Mouse (Mus musculus): ENCODE measurements around the gene Olfr352. TPM values are rescaled to one million over a fixed set of nuclear protein-coding genes. Genes with fewer than 3 reads are reported as not detected.

Gene Olfr352
- polyA plus RNA-seq (2012; rRNA removed) = not detected in 2 replicates
- polyA plus RNA-seq (2014; fragmentation: Nextera tagmentation; extraction: Ambion mirVana) = not detected in 2 replicates

DNA sequence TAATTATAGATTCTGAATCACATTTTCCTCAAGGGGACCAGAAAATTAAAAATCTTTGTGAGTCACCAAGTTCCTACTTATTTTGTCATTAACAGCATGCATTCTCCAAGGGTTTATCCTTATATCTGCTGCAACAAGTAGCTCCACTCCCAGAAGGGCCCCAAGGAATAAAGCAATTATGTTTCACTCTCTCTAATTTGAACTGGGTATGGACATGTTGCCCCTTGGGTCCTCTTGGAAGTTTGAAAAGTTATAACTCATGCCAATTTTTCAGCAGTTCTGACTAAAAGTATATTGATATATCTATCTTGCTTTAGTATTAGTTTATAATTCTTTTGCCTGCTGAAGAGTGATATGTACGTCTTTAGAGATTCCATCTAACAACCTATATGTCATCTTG lies at the start of gene Olfr352:
Gene Olfr352, plus strand, starts transcription at position 301 of the 400 bp plus-strand sequence.
- WGBS = 69% methylated on average over 1 of the region's 1 CpGs

DNA sequence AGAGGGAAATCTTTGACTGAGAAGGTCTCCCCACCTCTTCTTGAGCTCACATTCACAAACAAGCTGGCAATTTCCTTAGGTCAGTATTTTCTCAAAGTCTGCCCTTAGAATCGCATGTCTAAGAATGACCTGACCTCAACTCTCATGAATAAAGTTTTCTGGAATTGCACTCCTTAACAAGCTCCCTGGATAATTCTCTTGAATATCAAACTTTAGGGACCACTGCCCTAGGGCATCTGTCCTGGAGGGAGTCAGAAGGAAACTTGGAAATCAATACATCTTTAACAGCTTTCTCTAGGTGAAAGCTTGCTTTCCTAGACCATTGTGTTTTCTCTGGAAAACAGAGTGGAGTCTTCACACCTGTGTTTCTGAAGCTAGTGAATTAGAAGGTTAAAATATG lies 22.2 kb upstream of the Olfr352 start, which contains the start of gene Olfr350:
Gene Olfr350, plus strand, starts transcription at position 301 of the 400 bp plus-strand sequence.
- H3K27me3 ChIP-seq (ENCODE audit: control insufficient read depth, insufficient read depth, low read length) = no peaks in the 10 kb centered on the region
- H3K36me3 ChIP-seq (ENCODE audit: control insufficient read depth, insufficient read depth, low read length) = no peaks in the 10 kb centered on the region
- no peak within 1 kb of the TSS for H3K4me2 ChIP-seq (replicated peaks; ENCODE audit: low read depth, low read length, severe bottlenecking)
- 92% methylated on average over 1 of the region's 1 CpGs for WGBS
- DNase-seq (ENCODE audit: low spot score) (no peak), ATAC-seq (ENCODE audit: low FRiP score, low read depth) (no peak)
- no peak within 1 kb of the TSS for H3K4me3 ChIP-seq (replicated peaks; ENCODE audit: low read length)
- H3K4me1 ChIP-seq (ENCODE audit: control insufficient read depth, insufficient read depth, low read length) = no peaks in the 10 kb centered on the region
- H3K9me3 ChIP-seq (ENCODE audit: control insufficient read depth, low read length) = peaks cover 10% of the 10 kb centered on the region; the same call in 1 of the 2 replicates
- no peak for TF ChIP-seq POLR2A (IDR thresholded peaks at IDR 0.05; ENCODE audit: borderline replicate concordance, extremely low read depth, insufficient read depth, insufficient read length)
- H3K9ac ChIP-seq (ENCODE audit: low read depth, low read length, severe bottlenecking) = no peak within 1 kb of the TSS
- no peak within 1 kb of the TSS for H3K27ac ChIP-seq (replicated peaks; ENCODE audit: low read depth, low read length)

More for the DNA sequence above, at the start of gene Olfr352:
- Histone ChIP-seq H3K4me1 (ENCODE audit: control insufficient read depth, insufficient read depth, low read length) (no peaks in the 10 kb centered on the region), H3K36me3 (ENCODE audit: control insufficient read depth, insufficient read depth, low read length) (no peaks in the 10 kb centered on the region), H3K4me3 (replicated peaks; ENCODE audit: low read length) (no peak within 1 kb of the TSS), H3K4me2 (replicated peaks; ENCODE audit: low read depth, low read length, severe bottlenecking) (no peak within 1 kb of the TSS), H3K27me3 (ENCODE audit: control insufficient read depth, insufficient read depth, low read length) (no peaks in the 10 kb centered on the region), H3K9me3 (ENCODE audit: control insufficient read depth, low read length) (no peaks in the 10 kb centered on the region), H3K27ac (replicated peaks; ENCODE audit: low read depth, low read length) (no peak within 1 kb of the TSS), H3K9ac (ENCODE audit: low read depth, low read length, severe bottlenecking) (no peak within 1 kb of the TSS)
- ATAC-seq (ENCODE audit: low FRiP score, low read depth) (no peak), DNase-seq (ENCODE audit: low spot score) (no peak)
- no peak for TF ChIP-seq POLR2A (IDR thresholded peaks at IDR 0.05; ENCODE audit: borderline replicate concordance, extremely low read depth, insufficient read depth, insufficient read length)

GRCm38 (mm10) chr2:36862560-36862959 lies 5.7 kb upstream of the Olfr352 start, which contains the start of gene Olfr351:
TSS of gene Olfr351 (minus strand) at chr2:36862660.
- no peak for TF ChIP-seq POLR2A (IDR thresholded peaks at IDR 0.05; ENCODE audit: borderline replicate concordance, extremely low read depth, insufficient read depth, insufficient read length)
- WGBS = 85% methylated on average over 1 of the region's 1 CpGs
- H3K4me2 ChIP-seq (replicated peaks; ENCODE audit: low read depth, low read length, severe bottlenecking) = no peak within 1 kb of the TSS

DNA sequence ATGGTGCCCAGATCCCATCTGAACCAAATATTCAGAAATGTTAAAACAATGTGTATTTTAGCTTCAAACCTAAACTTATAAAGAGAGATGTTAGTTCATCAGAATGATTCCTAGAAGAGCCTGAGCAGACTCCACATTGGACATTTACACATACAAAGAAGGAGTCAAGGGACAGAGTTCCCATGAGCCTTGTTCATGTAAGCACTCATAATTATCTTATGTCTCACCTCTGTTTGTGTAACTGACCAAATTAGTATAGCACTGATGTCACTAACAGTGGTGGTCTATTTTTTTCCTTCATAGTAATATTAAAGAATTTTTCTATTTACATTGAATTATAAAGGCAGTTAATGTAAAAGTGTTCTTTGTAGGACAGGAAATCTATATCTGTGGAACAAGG lies 24.6 kb downstream of the Olfr352 start, which contains the start of gene Olfr353:
Gene Olfr353, minus strand, starts transcription at position 101 of the 400 bp plus-strand sequence.
- Histone ChIP-seq H3K27ac (replicated peaks; ENCODE audit: low read depth, low read length) (no peak within 1 kb of the TSS), H3K36me3 (ENCODE audit: control insufficient read depth, insufficient read depth, low read length) (no peaks in the 10 kb centered on the region), H3K4me1 (ENCODE audit: control insufficient read depth, insufficient read depth, low read length) (no peaks in the 10 kb centered on the region), H3K4me3 (replicated peaks; ENCODE audit: low read length) (no peak within 1 kb of the TSS), H3K9ac (ENCODE audit: low read depth, low read length, severe bottlenecking) (no peak within 1 kb of the TSS), H3K4me2 (replicated peaks; ENCODE audit: low read depth, low read length, severe bottlenecking) (no peak within 1 kb of the TSS), H3K27me3 (ENCODE audit: control insufficient read depth, insufficient read depth, low read length) (no peaks in the 10 kb centered on the region), H3K9me3 (ENCODE audit: control insufficient read depth, low read length) (no peaks in the 10 kb centered on the region)
- no peak for DNase-seq (ENCODE audit: low spot score)
- ATAC-seq (ENCODE audit: low FRiP score, low read depth) = no peak
- TF ChIP-seq POLR2A (IDR thresholded peaks at IDR 0.05; ENCODE audit: borderline replicate concordance, extremely low read depth, insufficient read depth, insufficient read length) = no peak

More at GRCm38 (mm10) chr2:36862560-36862959, 5.7 kb upstream of the Olfr352 start, which contains the start of gene Olfr351:
- Histone ChIP-seq H3K4me1 (ENCODE audit: control insufficient read depth, insufficient read depth, low read length) (no peaks in the 10 kb centered on the region), H3K27ac (replicated peaks; ENCODE audit: low read depth, low read length) (no peak within 1 kb of the TSS), H3K27me3 (ENCODE audit: control insufficient read depth, insufficient read depth, low read length) (no peaks in the 10 kb centered on the region), H3K4me3 (replicated peaks; ENCODE audit: low read length) (no peak within 1 kb of the TSS), H3K9me3 (ENCODE audit: control insufficient read depth, low read length) (no peaks in the 10 kb centered on the region), H3K9ac (ENCODE audit: low read depth, low read length, severe bottlenecking) (no peak within 1 kb of the TSS), H3K36me3 (ENCODE audit: control insufficient read depth, insufficient read depth, low read length) (no peaks in the 10 kb centered on the region)
- DNase-seq (ENCODE audit: low spot score) (no peak), ATAC-seq (ENCODE audit: low FRiP score, low read depth) (no peak)

- Histone ChIP-seq H3K9ac (ENCODE audit: low read depth, low read length, severe bottlenecking) (no peak overlapping the region), H3K4me2 (replicated peaks; ENCODE audit: low read depth, low read length, severe bottlenecking) (no peak overlapping the region), H3K27ac (replicated peaks; ENCODE audit: low read depth, low read length) (no peak overlapping the region), H3K36me3 (ENCODE audit: control insufficient read depth, insufficient read depth, low read length) (no peaks in the 10 kb centered on the region), H3K27me3 (ENCODE audit: control insufficient read depth, insufficient read depth, low read length) (no peaks in the 10 kb centered on the region), H3K4me1 (ENCODE audit: control insufficient read depth, insufficient read depth, low read length) (no peaks in the 10 kb centered on the region), H3K4me3 (replicated peaks; ENCODE audit: low read length) (no peak overlapping the region), H3K9me3 (ENCODE audit: control insufficient read depth, low read length) (no peaks in the 10 kb centered on the region)
- ATAC-seq (ENCODE audit: low FRiP score, low read depth) (no peak), DNase-seq (ENCODE audit: low spot score) (no peak)
- TF ChIP-seq POLR2A (IDR thresholded peaks at IDR 0.05; ENCODE audit: borderline replicate concordance, extremely low read depth, insufficient read depth, insufficient read length) = no peak
Measured at GRCm38 (mm10) chr2:36897114-36897513, 28.9 kb downstream of the Olfr352 start.

Measured in limb, embryonic 14.5 days (tissue).